22 mouse cellular contexts compared by ENCODE assay signal in the genomic region with DNA sequence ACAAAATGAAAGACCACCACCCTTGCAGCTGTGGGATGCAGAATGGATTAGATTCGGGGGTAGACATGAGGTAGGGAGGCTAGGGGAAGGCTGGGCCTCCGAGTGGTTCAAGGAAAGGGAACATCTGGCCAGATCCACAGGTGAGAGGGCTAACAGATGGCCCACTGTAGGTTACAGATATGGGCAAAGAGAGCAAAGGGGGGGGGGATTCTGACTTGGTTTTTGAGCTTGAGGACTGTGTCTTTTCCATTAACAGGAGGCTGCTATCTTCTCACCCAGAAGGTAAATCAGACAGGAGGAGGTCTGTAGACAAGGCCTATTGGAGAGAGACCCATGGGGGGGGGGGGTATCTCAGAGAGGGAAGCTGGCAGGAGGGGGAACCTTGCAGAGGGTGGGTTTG.
"Had no signal": no experiment of that assay in that cellular context is flagged by ENCODE, and none has a peak within 500 bp of the region (broad histone marks: within the 10 kb centered on the region; RNA-seq: fewer than 3 reads in every experiment).

No protein-coding gene starts in this region.

- H3K9me3 ChIP-seq: limb, embryonic 12.5 days; limb, embryonic 15.5 days; lung, embryonic 15.5 days; midbrain, embryonic 12.5 days; midbrain, embryonic 15.5 days; neural tube, embryonic 13.5 days had no signal

- H3K27ac ChIP-seq: kidney, postnatal 0 days; limb, embryonic 12.5 days; limb, embryonic 15.5 days; lung, embryonic 15.5 days; midbrain, embryonic 12.5 days; midbrain, embryonic 15.5 days; neural tube, embryonic 13.5 days; stomach, postnatal 0 days had no signal

- ATAC-seq: inflammation-experienced regulatory T-cells, adult 6 months; midbrain, embryonic 15.5 days had no signal

- H3K4me3 ChIP-seq: limb, embryonic 12.5 days; limb, embryonic 15.5 days; lung, embryonic 15.5 days; megakaryocyte, embryonic 14.5 days; midbrain, embryonic 12.5 days; midbrain, embryonic 15.5 days; myocyte; neural tube, embryonic 13.5 days had no signal

- H3K27me3 ChIP-seq: limb, embryonic 12.5 days; limb, embryonic 15.5 days; lung, embryonic 15.5 days; midbrain, embryonic 12.5 days; midbrain, embryonic 15.5 days; neural tube, embryonic 13.5 days had no signal

- DNase-seq: kidney, adult 18-20 months; kidney, adult 9 months; kidney, postnatal 36 days; left cerebral cortex, postnatal 4 days; lung, adult 18-20 months; lung, postnatal 10 days; lung, postnatal 36 days; retina, postnatal 1 day; thymus, adult 2 months; thymus, postnatal 14 days; thymus, postnatal 4 days had no signal

- H3K4me2 ChIP-seq: limb, embryonic 12.5 days; limb, embryonic 15.5 days; lung, embryonic 15.5 days; midbrain, embryonic 12.5 days; midbrain, embryonic 15.5 days; neural tube, embryonic 13.5 days had no signal

- H3K36me3 ChIP-seq: limb, embryonic 12.5 days; limb, embryonic 15.5 days; lung, embryonic 15.5 days; midbrain, embryonic 12.5 days; midbrain, embryonic 15.5 days; neural tube, embryonic 13.5 days had no signal

- H3K9ac ChIP-seq: limb, embryonic 12.5 days; limb, embryonic 15.5 days; lung, embryonic 15.5 days; midbrain, embryonic 12.5 days; midbrain, embryonic 15.5 days; neural tube, embryonic 13.5 days had no signal

- H3K4me1 ChIP-seq: limb, embryonic 12.5 days; lung, embryonic 15.5 days; midbrain, embryonic 12.5 days; midbrain, embryonic 15.5 days; neural tube, embryonic 13.5 days had no signal
